35 mouse cellular contexts compared by ENCODE assay signal in the genomic region with DNA sequence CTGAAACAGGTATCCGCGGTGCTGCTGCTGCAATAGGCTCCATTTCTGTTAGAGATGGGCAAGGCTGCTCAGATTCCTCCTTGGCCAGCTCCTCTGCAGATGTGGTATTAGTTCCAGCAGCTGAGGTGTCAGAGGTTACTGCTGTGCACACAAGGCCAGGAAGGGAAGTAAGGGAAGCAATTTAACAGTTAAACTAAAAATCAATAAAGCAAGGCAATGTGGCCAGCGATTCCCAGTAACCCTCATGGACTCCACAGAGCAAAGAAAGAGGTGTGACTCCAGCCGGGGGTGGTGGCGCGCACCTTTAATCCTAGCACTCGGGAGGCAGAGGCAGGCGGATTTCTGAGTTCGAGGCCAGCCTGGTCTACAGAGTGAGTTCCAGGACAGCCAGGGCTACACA. TPM values are rescaled to one million over a fixed set of nuclear protein-coding genes. Genes with fewer than 3 reads are reported as not detected.
"Had no signal": no experiment of that assay in that cellular context is flagged by ENCODE, and none has a peak within 500 bp of the region (broad histone marks: within the 10 kb centered on the region; RNA-seq: fewer than 3 reads in every experiment).

No protein-coding gene starts in this region.

- H3K27ac ChIP-seq: embryonic facial prominence, embryonic 10.5 days; embryonic facial prominence, embryonic 12.5 days; embryonic facial prominence, embryonic 13.5 days; embryonic facial prominence, embryonic 15.5 days; forebrain, embryonic 10.5 days; forebrain, embryonic 12.5 days; forebrain, embryonic 13.5 days; forebrain, embryonic 15.5 days; gastrocnemius, adult 2 months; heart, adult 2 months had no signal

- H3K27me3 ChIP-seq: embryonic facial prominence, embryonic 12.5 days; embryonic facial prominence, embryonic 13.5 days; embryonic facial prominence, embryonic 15.5 days; forebrain, embryonic 12.5 days; forebrain, embryonic 13.5 days; forebrain, embryonic 15.5 days had no signal

- DNase-seq: cerebellum, adult 2 months; cerebellum, adult 8-10 months; cerebellum, adult 9-10 months; cerebellum, adult 9-11 months; cerebellum, postnatal 10 days; cerebellum, postnatal 14 days; cerebellum, postnatal 25 days; cerebellum, postnatal 36 days; embryo, embryonic 11 days; forebrain, postnatal 0 days; gastrocnemius, adult 2 months; gastrocnemius, postnatal 10 days; gastrocnemius, postnatal 14 days; gastrocnemius, postnatal 25 days; gastrocnemius, postnatal 36 days; heart, adult 18-20 months; heart, adult 2 months had no signal

- H3K9ac ChIP-seq: embryonic facial prominence, embryonic 12.5 days; embryonic facial prominence, embryonic 13.5 days; embryonic facial prominence, embryonic 15.5 days; forebrain, embryonic 12.5 days; forebrain, embryonic 13.5 days; forebrain, embryonic 15.5 days; forebrain, postnatal 0 days had no signal

- ATAC-seq: forebrain, embryonic 13.5 days; forebrain, embryonic 14.5 days; forebrain, embryonic 15.5 days; forebrain, embryonic 16.5 days; forebrain, postnatal 0 days had no signal

- H3K4me2 ChIP-seq: embryonic facial prominence, embryonic 12.5 days; embryonic facial prominence, embryonic 13.5 days; embryonic facial prominence, embryonic 15.5 days; forebrain, embryonic 12.5 days; forebrain, embryonic 13.5 days; forebrain, embryonic 15.5 days had no signal

- H3K4me3 ChIP-seq: embryonic facial prominence, embryonic 10.5 days; embryonic facial prominence, embryonic 12.5 days; embryonic facial prominence, embryonic 13.5 days; embryonic facial prominence, embryonic 15.5 days; erythroblast, embryonic 14.5 days; forebrain, embryonic 10.5 days; forebrain, embryonic 12.5 days; forebrain, embryonic 13.5 days; forebrain, embryonic 15.5 days; gastrocnemius, adult 2 months; heart, adult 2 months had no signal

- H3K9me3 ChIP-seq: embryonic facial prominence, embryonic 15.5 days; forebrain, embryonic 13.5 days; forebrain, embryonic 15.5 days had no signal

- H3K4me1 ChIP-seq: embryonic facial prominence, embryonic 10.5 days; embryonic facial prominence, embryonic 12.5 days; embryonic facial prominence, embryonic 13.5 days; embryonic facial prominence, embryonic 15.5 days; forebrain, embryonic 10.5 days; forebrain, embryonic 12.5 days; forebrain, embryonic 13.5 days; forebrain, embryonic 15.5 days had no signal

RNA-seq across cellular contexts. Expression of gene Ckap2l, which starts 26.4 kb away (rescaled TPM):
- total RNA-seq: gastrocnemius, adult 18-20 months; gastrocnemius, adult 8-10 months had no signal

RNA-seq across cellular contexts. Expression of gene Il1a, which starts 39.2 kb away (rescaled TPM):
- total RNA-seq: common myeloid progenitor, adult 5-6 weeks; gastrocnemius, adult 18-20 months; gastrocnemius, adult 2 months; gastrocnemius, adult 8-10 months; gastrocnemius, postnatal 10 days; gastrocnemius, postnatal 14 days; gastrocnemius, postnatal 25 days; gastrocnemius, postnatal 36 days; gastrocnemius, postnatal 4 days; granulocyte monocyte progenitor cell, adult 5-6 weeks; heart, adult 18-20 months; heart, adult 2 months had no signal
- polyA plus RNA-seq: embryonic facial prominence, embryonic 10.5 days; embryonic facial prominence, embryonic 11.5 days; embryonic facial prominence, embryonic 13.5 days; embryonic facial prominence, embryonic 14.5 days; embryonic facial prominence, embryonic 15.5 days; erythroblast, embryonic 14.5 days; forebrain, embryonic 10.5 days; heart, adult 2 months had no signal
